ENCODE assay signal across 25 mouse cellular contexts in genomic region chr16:24756141-24756540, GRCm38 (mm10).
DNase-seq lines count a peak whose midpoint lies in the region; ATAC-seq and TF ChIP-seq lines count a peak whose summit lies in the region.
"Had no signal": no experiment of that assay in that cellular context is flagged by ENCODE, and none has a peak within 500 bp of the region (broad histone marks: within the 10 kb centered on the region; RNA-seq: fewer than 3 reads in every experiment).

No protein-coding gene starts in this region.

- no peak overlapping the region for H3ac ChIP-seq in C2C12 (ENCODE audit: control insufficient read depth, insufficient read length, low read depth)
- no peak overlapping the region for H3ac ChIP-seq in myocyte (ENCODE audit: control insufficient read depth, insufficient read length)

- no peak for TF ChIP-seq POLR2A in myocyte (IDR thresholded peaks at IDR 0.05; ENCODE audit: insufficient read length, low read depth)

- no peaks in the 10 kb centered on the region for H3K36me3 ChIP-seq in lung, embryonic 14.5 days (ENCODE audit: insufficient read depth)
- peaks cover 3% of the 10 kb centered on the region for H3K36me3 ChIP-seq in C2C12 (ENCODE audit: control insufficient read depth, insufficient read depth)
- H3K36me3 ChIP-seq in myocyte (ENCODE audit: control insufficient read depth, insufficient read depth) = no peaks in the 10 kb centered on the region
- H3K36me3 ChIP-seq: forebrain, embryonic 10.5 days; hindbrain, embryonic 10.5 days had no signal

- 71% methylated on average over 9 of the region's 9 CpGs for WGBS in lung, embryonic 14.5 days

- H3K79me3 ChIP-seq in C2C12 (ENCODE audit: low read depth) = peaks cover 2% of the 10 kb centered on the region

- DNase-seq in lung, embryonic 14.5 days = peak; percentile 17
- DNase-seq in lung, postnatal 14 days = no peak
- DNase-seq in cerebellum, adult 9-10 months = no peak
- DNase-seq in cerebellum, postnatal 4 days (ENCODE audit: low spot score in 2 of 2) = no peak
- DNase-seq: adrenal gland, postnatal 10 days; adrenal gland, postnatal 36 days; cerebellum, adult 18-20 months; cerebellum, postnatal 10 days; cerebellum, postnatal 36 days; gastrocnemius, postnatal 10 days; gastrocnemius, postnatal 36 days; heart, adult 11 months; heart, postnatal 36 days had no signal

- no peaks in the 10 kb centered on the region for H3K27me3 ChIP-seq in lung, embryonic 14.5 days (ENCODE audit: insufficient read depth, low read length)
- H3K27me3 ChIP-seq in C2C12 (ENCODE audit: control insufficient read depth, insufficient read depth, insufficient read length) (no peaks in the 10 kb centered on the region), myocyte (ENCODE audit: control insufficient read depth, insufficient read depth, insufficient read length) (no peaks in the 10 kb centered on the region)
- H3K27me3 ChIP-seq: forebrain, embryonic 13.5 days; Patski had no signal

- no peak overlapping the region for H3K4me3 ChIP-seq in lung, embryonic 14.5 days (ENCODE audit: low read depth, low read length)
- H3K4me3 ChIP-seq in C2C12 (ENCODE audit: insufficient read depth, poor library complexity, severe bottlenecking) (no peak overlapping the region), myocyte (no peak overlapping the region)
- H3K4me3 ChIP-seq: forebrain, embryonic 10.5 days; forebrain, embryonic 13.5 days; hindbrain, embryonic 10.5 days had no signal

- H3K79me2 ChIP-seq in C2C12 (ENCODE audit: control insufficient read depth, insufficient read depth) = peaks cover 37% of the 10 kb centered on the region
- no peaks in the 10 kb centered on the region for H3K79me2 ChIP-seq in myocyte (ENCODE audit: control insufficient read depth, insufficient read depth)

- ATAC-seq in lung, embryonic 14.5 days (ENCODE audit: insufficient read depth) = no peak
- ATAC-seq: forebrain, embryonic 13.5 days; forebrain, embryonic 16.5 days; hindbrain, postnatal 0 days; inflammation-experienced regulatory T-cells, adult 6 months; intestine, embryonic 16.5 days; Patski had no signal

- H3K27ac ChIP-seq in lung, embryonic 14.5 days (ENCODE audit: low read depth) = no peak overlapping the region
- H3K27ac ChIP-seq: forebrain, embryonic 10.5 days; forebrain, embryonic 13.5 days; hindbrain, embryonic 10.5 days; hindbrain, embryonic 14.5 days; hindbrain, postnatal 0 days had no signal

- no peak overlapping the region for H3K9ac ChIP-seq in lung, embryonic 14.5 days
- H3K9ac ChIP-seq: forebrain, embryonic 13.5 days; hindbrain, embryonic 14.5 days had no signal

- no peaks in the 10 kb centered on the region for H3K9me3 ChIP-seq in lung, embryonic 14.5 days (ENCODE audit: low read depth, low read length)
- H3K9me3 ChIP-seq: forebrain, embryonic 10.5 days; forebrain, embryonic 13.5 days; hindbrain, embryonic 10.5 days had no signal

- no peak overlapping the region for H3K4me2 ChIP-seq in lung, embryonic 14.5 days
- no peak overlapping the region for H3K4me2 ChIP-seq in myocyte (ENCODE audit: low read depth)
- H3K4me2 ChIP-seq: forebrain, embryonic 13.5 days; heart, embryonic 11.5 days; hindbrain, embryonic 14.5 days had no signal

- TF ChIP-seq CTCF in lung, embryonic 14.5 days (IDR thresholded peaks at IDR 0.05; ENCODE audit: low read depth) = no peak
- no peak for TF ChIP-seq CTCF in C2C12 (IDR thresholded peaks at IDR 0.05; ENCODE audit: control insufficient read depth, insufficient read depth, insufficient read length)

- no peaks in the 10 kb centered on the region for H3K4me1 ChIP-seq in lung, embryonic 14.5 days (ENCODE audit: insufficient read depth)
- H3K4me1 ChIP-seq: forebrain, embryonic 10.5 days; forebrain, embryonic 13.5 days; hindbrain, embryonic 10.5 days had no signal

TF ChIP-seq in C2C12, 6 proteins besides CTCF, POLR2A, EP300 and RAD21:
- TF ChIP-seq CEBPB (IDR thresholded peaks at IDR 0.05; ENCODE audit: low read depth) = peak; percentile 93
- no peak for TF ChIP-seq MAX (IDR thresholded peaks at IDR 0.05)
TF ChIP-seq in C2C12: peak in this region for 1.

TF ChIP-seq in myocyte, 11 proteins besides CTCF, POLR2A, EP300 and RAD21:
- no peak for TF ChIP-seq TCF3 (IDR thresholded peaks at IDR 0.05; ENCODE audit: insufficient read length, low read depth)
- peak; percentile 87 for TF ChIP-seq CEBPB (IDR thresholded peaks at IDR 0.05; ENCODE audit: insufficient read depth, poor library complexity, severe bottlenecking)
